ENCODE assay signal across 9 mouse cellular contexts in the genomic region with DNA sequence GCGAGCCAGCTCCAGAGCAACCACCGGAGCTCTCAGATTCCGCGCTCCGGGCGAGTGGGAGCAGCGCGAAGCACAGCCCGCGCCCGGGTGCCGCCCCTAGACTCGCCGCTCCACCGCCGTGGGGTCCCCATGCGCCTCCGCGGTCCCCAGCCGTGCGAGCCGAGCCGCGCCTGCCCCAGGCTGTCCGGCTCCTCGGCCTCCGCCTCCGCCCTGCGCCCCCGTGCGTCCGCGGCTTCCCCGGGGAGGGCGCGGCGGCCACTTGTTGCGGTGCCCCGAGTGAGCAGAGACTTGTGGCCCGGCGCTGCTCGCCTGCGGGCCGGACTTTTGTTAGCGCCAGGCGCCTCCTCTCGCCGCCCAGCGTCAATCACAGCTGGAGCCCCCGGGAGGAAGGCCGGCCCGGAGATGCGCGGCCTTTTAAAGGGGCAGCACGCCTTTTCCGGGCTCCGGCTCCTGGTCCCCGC. TPM values are rescaled to one million over a fixed set of nuclear protein-coding genes. Genes with fewer than 3 reads are reported as not detected.
DNase-seq lines count a peak whose midpoint lies in the region; ATAC-seq and TF ChIP-seq lines count a peak whose summit lies in the region.
"Had no signal": no experiment of that assay in that cellular context is flagged by ENCODE, and none has a peak within 500 bp of the region (broad histone marks: within the 10 kb centered on the region; RNA-seq: fewer than 3 reads in every experiment).

Fbxl7 (minus strand) TSS at position 330 of the 461 bp plus-strand sequence.

- H3K9ac ChIP-seq in ES-Bruce4 (ENCODE audit: low read depth, poor library complexity, severe bottlenecking) = peak within 1 kb of the TSS; percentile 80
- peak within 1 kb of the TSS; percentile 78 for H3K9ac ChIP-seq in forebrain, embryonic 14.5 days (ENCODE audit: low read length)
- peak within 1 kb of the TSS; percentile 73 for H3K9ac ChIP-seq in heart, postnatal 0 days (replicated peaks; ENCODE audit: low read depth, low read length)
- H3K9ac ChIP-seq in liver, postnatal 0 days (replicated peaks) = peak within 1 kb of the TSS; percentile 38

- no peak for TF ChIP-seq POLR2A in ES-Bruce4 (IDR thresholded peaks at IDR 0.05; ENCODE audit: insufficient read depth, low read length)

- peak; percentile 16 for DNase-seq in cerebellum, adult 11 months
- peak; percentile 85 for DNase-seq in forebrain, embryonic 14.5 days (ENCODE audit: low spot score)
- DNase-seq in heart, postnatal 0 days (ENCODE audit: low spot score) = peak; percentile 79
- DNase-seq in kidney, postnatal 36 days = peak; percentile 87 to 89
- DNase-seq in liver, postnatal 0 days = peak; percentile 52
- DNase-seq in ovary, postnatal 10 days (ENCODE audit: low spot score) = peak; percentile 74
- DNase-seq in urinary bladder, postnatal 10 days (ENCODE audit: low spot score) = peak; percentile 43

- H3K27me3 ChIP-seq in ES-Bruce4 (ENCODE audit: control insufficient read depth, insufficient read depth, low read length, poor library complexity, severe bottlenecking) = peaks cover 10% of the 10 kb centered on the region
- no peaks in the 10 kb centered on the region for H3K27me3 ChIP-seq in forebrain, embryonic 14.5 days (replicated peaks; ENCODE audit: control insufficient read depth, insufficient read depth, low read length)
- no peaks in the 10 kb centered on the region for H3K27me3 ChIP-seq in heart, postnatal 0 days (ENCODE audit: control insufficient read depth, insufficient read depth, low read length)
- peaks cover 21% of the 10 kb centered on the region for H3K27me3 ChIP-seq in liver, postnatal 0 days (ENCODE audit: insufficient read depth, low read length)

- TF ChIP-seq CTCF in ES-Bruce4 (IDR thresholded peaks at IDR 0.05; ENCODE audit: low read depth, low read length) = no peak
- TF ChIP-seq CTCF in heart, postnatal 0 days (IDR thresholded peaks at IDR 0.05; ENCODE audit: low read depth) = peak; percentile 39
- TF ChIP-seq CTCF in liver, postnatal 0 days (IDR thresholded peaks at IDR 0.05; ENCODE audit: low read depth) = 0 out of 2 replicates have a peak, but pooled peaks have one; percentile 19

- H3K4me3 ChIP-seq in ES-Bruce4 (ENCODE audit: low read depth, low read length) = peak within 1 kb of the TSS; percentile 90
- H3K4me3 ChIP-seq in forebrain, embryonic 14.5 days (ENCODE audit: low read depth, low read length) = peak within 1 kb of the TSS; percentile 74
- peak within 1 kb of the TSS; percentile 77 for H3K4me3 ChIP-seq in heart, postnatal 0 days (ENCODE audit: low read depth, low read length)
- H3K4me3 ChIP-seq in liver, postnatal 0 days (ENCODE audit: low read depth, low read length) = peak within 1 kb of the TSS; percentile 51

- H3K4me2 ChIP-seq in forebrain, embryonic 14.5 days (ENCODE audit: low read length) = peak within 1 kb of the TSS; percentile 93
- peak within 1 kb of the TSS; percentile 92 for H3K4me2 ChIP-seq in heart, postnatal 0 days (ENCODE audit: low read depth, low read length)
- peak within 1 kb of the TSS; percentile 67 for H3K4me2 ChIP-seq in liver, postnatal 0 days (ENCODE audit: low read depth, low read length)

- ATAC-seq in forebrain, embryonic 14.5 days = peak; percentile 92
- ATAC-seq in heart, postnatal 0 days (ENCODE audit: insufficient read depth, low read depth) = peak; percentile 87
- peak; percentile 59 for ATAC-seq in liver, postnatal 0 days

- H3K36me3 ChIP-seq in ES-Bruce4 (ENCODE audit: control insufficient read depth, insufficient read depth, low read length, poor library complexity, severe bottlenecking) = no peaks in the 10 kb centered on the region
- H3K36me3 ChIP-seq in forebrain, embryonic 14.5 days (ENCODE audit: control insufficient read depth, insufficient read depth, low read length) = no peaks in the 10 kb centered on the region
- H3K36me3 ChIP-seq in heart, postnatal 0 days (replicated peaks; ENCODE audit: control insufficient read depth, insufficient read depth, low read length) = no peaks in the 10 kb centered on the region
- no peaks in the 10 kb centered on the region for H3K36me3 ChIP-seq in liver, postnatal 0 days (replicated peaks; ENCODE audit: insufficient read depth, low read length)

- no peaks in the 10 kb centered on the region for H3K9me3 ChIP-seq in ES-Bruce4 (replicated peaks; ENCODE audit: control insufficient read depth, insufficient read depth, low read length, poor library complexity, severe bottlenecking)
- no peaks in the 10 kb centered on the region for H3K9me3 ChIP-seq in forebrain, embryonic 14.5 days (replicated peaks; ENCODE audit: control insufficient read depth, low read length)
- no peaks in the 10 kb centered on the region for H3K9me3 ChIP-seq in heart, postnatal 0 days (replicated peaks; ENCODE audit: control insufficient read depth, low read length)
- no peaks in the 10 kb centered on the region for H3K9me3 ChIP-seq in liver, postnatal 0 days (ENCODE audit: low read length)

- under 1% methylated on average over 50 of the region's 58 CpGs for WGBS in forebrain, embryonic 14.5 days
- WGBS in heart, postnatal 0 days = under 1% methylated on average over 48 of the region's 58 CpGs
- WGBS in liver, postnatal 0 days (ENCODE audit: insufficient replicate concordance) = under 1% methylated on average over 35 of the region's 58 CpGs

- no peak for TF ChIP-seq EP300 in ES-Bruce4 (IDR thresholded peaks at IDR 0.05; ENCODE audit: insufficient read depth, low read depth, low read length)
- no peak for TF ChIP-seq EP300 in heart, postnatal 0 days (IDR thresholded peaks at IDR 0.05; ENCODE audit: low read depth)
- no peak for TF ChIP-seq EP300 in liver, postnatal 0 days (IDR thresholded peaks at IDR 0.05; ENCODE audit: low read depth)

- H3K4me1 ChIP-seq in ES-Bruce4 (ENCODE audit: control insufficient read depth, insufficient read depth, low read length) = peaks cover 2% of the 10 kb centered on the region
- H3K4me1 ChIP-seq in forebrain, embryonic 14.5 days (ENCODE audit: control insufficient read depth, insufficient read depth, low read length) = peaks cover 9% of the 10 kb centered on the region; the same call in 1 of the 2 replicates
- H3K4me1 ChIP-seq in heart, postnatal 0 days (ENCODE audit: control insufficient read depth, insufficient read depth) = no peaks in the 10 kb centered on the region; the same call in 1 of the 2 replicates
- 0 out of 2 replicates have a peak, but pooled peaks cover 8% of the 10 kb centered on the region for H3K4me1 ChIP-seq in liver, postnatal 0 days (ENCODE audit: insufficient read depth)

- no peak within 1 kb of the TSS for H3K27ac ChIP-seq in ES-Bruce4 (ENCODE audit: insufficient read depth, low read length)
- H3K27ac ChIP-seq in forebrain, embryonic 14.5 days (ENCODE audit: low read depth, low read length) = peak within 1 kb of the TSS; percentile 48; the same call in 1 of the 2 replicates
- peak within 1 kb of the TSS; percentile 92 for H3K27ac ChIP-seq in heart, postnatal 0 days (ENCODE audit: low read depth)
- peak within 1 kb of the TSS; percentile 39; the same call in 1 of the 2 replicates for H3K27ac ChIP-seq in liver, postnatal 0 days (ENCODE audit: low read depth)

RNA-seq across cellular contexts. Expression of gene Fbxl7, which starts in this region (rescaled TPM):
- 0.75 and 0.91 TPM in 2 replicates for polyA plus RNA-seq in ES-Bruce4 (2011; ENCODE audit: insufficient read depth, insufficient read length, low read depth, missing spikeins)
- 3.5 and 4.7 TPM in 2 replicates for polyA plus RNA-seq in forebrain, embryonic 14.5 days (2014; fragmentation: Nextera tagmentation; extraction: Ambion mirVana)
- total RNA-seq in heart, postnatal 0 days (2014; rRNA removed; ENCODE audit: low replicate concordance) = 6.8 and 7.4 TPM in 2 replicates
- 3.1 and 4.0 TPM in 2 replicates for polyA plus RNA-seq in heart, postnatal 0 days (2015; fragmentation: Nextera tagmentation; extraction: Ambion mirVana)
- polyA plus RNA-seq in liver, postnatal 0 days (2015; fragmentation: Nextera tagmentation; extraction: Ambion mirVana) = 0.95 and 1.0 TPM in 2 replicates
- total RNA-seq: MEL had no signal

Comparison
In these comparisons a context has a peak if more than half of its experiments do, and no peak if none do; other contexts are left out.
1. DNase-seq: peak in every context shown above with its lines; median percentile 88 in kidney, postnatal 36 days; 85 in forebrain, embryonic 14.5 days; 79 in heart, postnatal 0 days; 74 in ovary, postnatal 10 days; 52 in liver, postnatal 0 days; 43 in urinary bladder, postnatal 10 days; 16 in cerebellum, adult 11 months.